Mouse (Mus musculus): ENCODE data around the gene 5730522E02Rik.

5730522E02Rik gene

GRCm38 (mm10) chr11:25684731-25685130 is 525.8 kb downstream of the 5730522E02Rik start:
- no peak for DNase-seq (ENCODE audit: low spot score in 2 of 2)

- no peak for DNase-seq (ENCODE audit: low spot score in 2 of 2)
These were observed 530.7 kb downstream of the 5730522E02Rik start for GRCm38 (mm10) chr11:25679856-25680255.

- DNase-seq (ENCODE audit: low spot score in 2 of 2): no peak
These were observed 536.4 kb downstream of the 5730522E02Rik start for GRCm38 (mm10) chr11:25674194-25674593.

- no peak for DNase-seq (ENCODE audit: low spot score in 2 of 2)
These were observed 540.5 kb downstream of the 5730522E02Rik start for GRCm38 (mm10) chr11:25670018-25670417.

GRCm38 (mm10) chr11:25664562-25665104 is 545.9 kb downstream of the 5730522E02Rik start:
- DNase-seq (ENCODE audit: low spot score in 2 of 2): no peak

GRCm38 (mm10) chr11:25646282-25646681 is 564.3 kb downstream of the 5730522E02Rik start:
- DNase-seq (ENCODE audit: low spot score in 2 of 2): peak in 1 of 2 experiments; percentile 31

GRCm38 (mm10) chr11:25644767-25645622 is 565.6 kb downstream of the 5730522E02Rik start:
- peak; percentile 37 to 54 for DNase-seq (ENCODE audit: low spot score in 2 of 2)

GRCm38 (mm10) chr11:25606886-25607285 is 603.7 kb downstream of the 5730522E02Rik start:
- no peak for DNase-seq (ENCODE audit: low spot score in 2 of 2)

GRCm38 (mm10) chr11:25600030-25600429 is 610.5 kb downstream of the 5730522E02Rik start:
- no peak for DNase-seq (ENCODE audit: low spot score in 2 of 2)

GRCm38 (mm10) chr11:25595303-25595702 is 615.3 kb downstream of the 5730522E02Rik start:
- DNase-seq (ENCODE audit: low spot score in 2 of 2): no peak

- DNase-seq (ENCODE audit: low spot score in 2 of 2): no peak
These were observed 615.8 kb downstream of the 5730522E02Rik start for GRCm38 (mm10) chr11:25594780-25595179.

GRCm38 (mm10) chr11:25592268-25592667 is 618.3 kb downstream of the 5730522E02Rik start:
- DNase-seq (ENCODE audit: low spot score in 2 of 2): no peak

- no peak for DNase-seq (ENCODE audit: low spot score in 2 of 2)
These were observed 620.3 kb downstream of the 5730522E02Rik start for GRCm38 (mm10) chr11:25590215-25590614.

GRCm38 (mm10) chr11:25589509-25589908 is 621.1 kb downstream of the 5730522E02Rik start:
- no peak for DNase-seq (ENCODE audit: low spot score in 2 of 2)

GRCm38 (mm10) chr11:25574129-25574465 is 636.5 kb downstream of the 5730522E02Rik start:
- peak in 1 of 2 experiments; percentile 15 for DNase-seq (ENCODE audit: low spot score in 2 of 2)

- DNase-seq (ENCODE audit: low spot score in 2 of 2): no peak
These were observed 637.0 kb downstream of the 5730522E02Rik start for GRCm38 (mm10) chr11:25573408-25574128.

- no peak for DNase-seq (ENCODE audit: low spot score in 2 of 2)
These were observed 639.2 kb downstream of the 5730522E02Rik start for GRCm38 (mm10) chr11:25571396-25571795.
